16 mouse cellular contexts compared by ENCODE assay signal in genomic region chr17:13129324-13129723, GRCm38 (mm10). TPM values are rescaled to one million over a fixed set of nuclear protein-coding genes. Genes with fewer than 3 reads are reported as not detected.
DNase-seq lines count a peak whose midpoint lies in the region; ATAC-seq and TF ChIP-seq lines count a peak whose summit lies in the region.
"Not testable (repeated sequence)": the region's sequence is repeated elsewhere in the genome, so short reads cannot be mapped to it uniquely, and the experiment has no call there.
"Had no signal": no experiment of that assay in that cellular context is flagged by ENCODE, and none has a peak within 500 bp of the region (broad histone marks: within the 10 kb centered on the region; RNA-seq: fewer than 3 reads in every experiment).

No protein-coding gene starts in this region.

- H3K4me3 ChIP-seq in intestine, embryonic 16.5 days (ENCODE audit: low read length); kidney, embryonic 15.5 days (replicated peaks); liver, embryonic 14.5 days (ENCODE audit: insufficient read depth in 1 of 2, low read depth in 2 of 2, low read length in 2 of 2); liver, embryonic 16.5 days (ENCODE audit: low read depth, low read length); small intestine, adult 2 months (ENCODE audit: low read depth, low read length): not testable (repeated sequence)

- not testable (repeated sequence) for TF ChIP-seq CTCF in liver, embryonic 14.5 days (IDR thresholded peaks at IDR 0.05; ENCODE audit: low read depth); small intestine, adult 2 months (IDR thresholded peaks at IDR 0.05; ENCODE audit: extremely low read depth, insufficient read length, insufficient replicate concordance, low read depth, low read length)

- not testable (repeated sequence) for H3K36me3 ChIP-seq in intestine, embryonic 16.5 days (ENCODE audit: control insufficient read depth, insufficient read depth, low read length); kidney, embryonic 15.5 days; liver, embryonic 14.5 days (replicated peaks; ENCODE audit: control insufficient read depth, insufficient read depth, low read depth); liver, embryonic 16.5 days (ENCODE audit: control insufficient read depth, insufficient read depth); small intestine, adult 2 months (ENCODE audit: control insufficient read depth, insufficient read depth, low read length)

- not testable (repeated sequence) for TF ChIP-seq POLR2A in small intestine, adult 2 months (IDR thresholded peaks at IDR 0.05; ENCODE audit: low read depth, low read length)

- not testable (repeated sequence) for H3K27me3 ChIP-seq in intestine, embryonic 16.5 days (replicated peaks; ENCODE audit: control insufficient read depth, insufficient read depth, low read length); kidney, embryonic 15.5 days; liver, embryonic 14.5 days (ENCODE audit: control insufficient read depth, insufficient read depth, low read length); liver, embryonic 16.5 days (ENCODE audit: control insufficient read depth, insufficient read depth, low read depth, low read length); small intestine, adult 2 months (ENCODE audit: control insufficient read depth, insufficient read depth, low read length)

- not testable (repeated sequence) for H3K27ac ChIP-seq in intestine, embryonic 16.5 days (ENCODE audit: low read length); kidney, embryonic 15.5 days; liver, embryonic 14.5 days; liver, embryonic 16.5 days (ENCODE audit: low read length)
- peak overlapping the region; percentile 75; the same call in 1 of the 2 replicates for H3K27ac ChIP-seq in small intestine, adult 2 months (ENCODE audit: insufficient read depth, low read depth, low read length)

- not testable (repeated sequence) for TF ChIP-seq EP300 in liver, embryonic 14.5 days (IDR thresholded peaks at IDR 0.05; ENCODE audit: low read depth)

- no CpG with 5 or more reads among the region's 3 CpGs for WGBS in intestine, embryonic 16.5 days
- WGBS in kidney, embryonic 15.5 days: no CpG with 5 or more reads among the region's 3 CpGs
- no CpG with 5 or more reads among the region's 3 CpGs for WGBS in liver, embryonic 14.5 days (ENCODE audit: insufficient replicate concordance)
- WGBS in liver, embryonic 16.5 days (ENCODE audit: insufficient replicate concordance): no CpG with 5 or more reads among the region's 3 CpGs
- no CpG with 5 or more reads among the region's 3 CpGs for WGBS in small intestine, adult 2 months

- not testable (repeated sequence) for DNase-seq in liver, embryonic 14.5 days (ENCODE audit: low read depth in 3 of 3, low spot score in 3 of 3)

- not testable (repeated sequence) for H3K4me1 ChIP-seq in intestine, embryonic 16.5 days (ENCODE audit: control insufficient read depth, insufficient read depth, low read length); kidney, embryonic 15.5 days; liver, embryonic 14.5 days (replicated peaks; ENCODE audit: control insufficient read depth in 2 of 2, insufficient read depth in 2 of 2, low read length in 1 of 2); liver, embryonic 16.5 days (ENCODE audit: control insufficient read depth, low read depth, low read length); small intestine, adult 2 months (ENCODE audit: control insufficient read depth, insufficient read depth, insufficient read length, low read length)

- peak; percentile 26; the same call in 1 of the 2 replicates for ATAC-seq in intestine, embryonic 16.5 days
- ATAC-seq in kidney, embryonic 15.5 days (replicated peaks; ENCODE audit: low FRiP score): 0 out of 2 replicates have a peak, but pooled peaks have one; percentile 20
- 0 out of 2 replicates have a peak, but pooled peaks have one; percentile 15 for ATAC-seq in liver, embryonic 14.5 days (ENCODE audit: insufficient read depth)
- ATAC-seq in liver, embryonic 16.5 days (ENCODE audit: low read depth): peak; percentile 54

- not testable (repeated sequence) for H3K9me3 ChIP-seq in intestine, embryonic 16.5 days (ENCODE audit: control insufficient read depth, low read length); kidney, embryonic 15.5 days (replicated peaks); liver, embryonic 14.5 days (ENCODE audit: control insufficient read depth, low read length); liver, embryonic 16.5 days (replicated peaks; ENCODE audit: control insufficient read depth, low read length)

- H3K4me2 ChIP-seq in intestine, embryonic 16.5 days (ENCODE audit: low read depth, low read length); kidney, embryonic 15.5 days; liver, embryonic 14.5 days (ENCODE audit: low read depth); liver, embryonic 16.5 days (ENCODE audit: low read depth, low read length): not testable (repeated sequence)

- H3K9ac ChIP-seq in intestine, embryonic 16.5 days (ENCODE audit: low read depth, low read length); kidney, embryonic 15.5 days; liver, embryonic 14.5 days (replicated peaks); liver, embryonic 16.5 days (ENCODE audit: low read depth, low read length): not testable (repeated sequence)

RNA-seq across cellular contexts. Expression of gene Unc93a, which starts 2.3 kb away (rescaled TPM):
- not detected in 2 replicates for polyA plus RNA-seq in intestine, embryonic 16.5 days (2015; fragmentation: Nextera tagmentation; extraction: Ambion mirVana)
- polyA plus RNA-seq in kidney, embryonic 15.5 days (2015; fragmentation: Nextera tagmentation; extraction: Ambion mirVana): not detected in 2 replicates
- polyA plus RNA-seq in liver, embryonic 14.5 days (2012; rRNA removed): not detected in 2 replicates
- polyA plus RNA-seq in liver, embryonic 14.5 days (2014; fragmentation: Nextera tagmentation; extraction: Ambion mirVana): not detected in 2 replicates
- polyA plus RNA-seq in liver, embryonic 16.5 days (2015; fragmentation: Nextera tagmentation; extraction: Ambion mirVana): not detected in 2 replicates
- polyA plus RNA-seq in small intestine, adult 2 months (2012; rRNA removed): 0.77 and 15.8 TPM in 2 replicates
- polyA plus RNA-seq: activated CD4-positive, CD25-positive, alpha-beta regulatory T cell, adult 4 months; CD4-positive, CD25-positive, alpha-beta regulatory T cell, adult 4 months; cerebellum, adult 2 months; cortical plate, adult 2 months; embryonic facial prominence, embryonic 10.5 days; embryonic facial prominence, embryonic 12.5 days; embryonic facial prominence, embryonic 14.5 days; forebrain, embryonic 11.5 days; forebrain, embryonic 13.5 days; forebrain, embryonic 15.5 days; G1E had no signal
